Mouse (Mus musculus) C2C12 (cell line): Measurements from ENCODE around the gene Dop1b.

Source experiments
- CTCF ChIP-seq: IDR thresholded peaks from one replicate; pipeline ENCODE4 v1.5.1; 2011; ENCODE audit not compliant: control insufficient read depth, insufficient read depth, insufficient read length
- MYOG ChIP-seq: IDR thresholded peaks from one replicate; pipeline ENCODE4 v1.6.1; 2011; ENCODE audit not compliant: control insufficient read depth, insufficient read length; ENCODE audit errors: extremely low read depth

- no peak for TF ChIP-seq CTCF
- TF ChIP-seq MYOG: no peak
Measured at GRCm38 (mm10) chr16:93817371-93817770, 105.7 kb downstream of the Dop1b start.
